Mouse (Mus musculus) intestine, embryonic 15.5 days (tissue): ENCODE measurements at regions not wholly inside any gene's neighbourhood (a gene's known extent, or its start where the extent isn't known, plus 50 kb on each side); places are given as distances from the start of the nearest gene placed in this dataset.

Source experiments
- ATAC-seq: fragments of 200-750 bp; cut with Nextera tagmentation; 2 replicates; pipeline ENCODE4 v1.8.0; 2017; ENCODE audit warnings: moderate TSS enrichment, moderate library complexity
- H3K27ac ChIP-seq: fragments of 300-500 bp; sonication (generic); 2 replicates; pipeline ENCODE4 v1.5.1; 2015; ENCODE audit warnings: mild to moderate bottlenecking, inconsistent platforms
- H3K27me3 ChIP-seq: fragments of 300-500 bp; sonication (generic); replicated peaks from 2 replicates; pipeline ENCODE4 v1.6.1; 2015; ENCODE audit warnings: inconsistent platforms
- H3K36me3 ChIP-seq: fragments of 300-500 bp; sonication (generic); 2 replicates; pipeline ENCODE4 v1.6.1; 2015; ENCODE audit warnings: inconsistent platforms
- H3K4me1 ChIP-seq: fragments of 300-500 bp; sonication (generic); replicated peaks from 2 replicates; pipeline ENCODE4 v1.6.1; 2015; ENCODE audit warnings: inconsistent platforms
- H3K4me2 ChIP-seq: fragments of 300-500 bp; sonication (generic); replicated peaks from 2 replicates; pipeline ENCODE4 v1.6.1; 2015; ENCODE audit warnings: mild to moderate bottlenecking, inconsistent platforms
- H3K4me3 ChIP-seq: fragments of 300-500 bp; sonication (generic); replicated peaks from 2 replicates; pipeline ENCODE4 v1.5.1; 2015; ENCODE audit warnings: inconsistent platforms
- H3K9ac ChIP-seq: fragments of 300-500 bp; sonication (generic); 2 replicates; pipeline ENCODE4 v1.6.1; 2015; ENCODE audit warnings: inconsistent platforms
- H3K9me3 ChIP-seq: fragments of 300-500 bp; sonication (generic); 2 replicates; pipeline ENCODE4 v1.6.1; 2016; ENCODE audit warnings: inconsistent platforms
- WGBS: fragments of 180-500 bp; shearing (Covaris S2); methylation state at CpG from one replicate; pipeline ENCODE4 v1.1.7; 2015; 5-methylcytosine and 5-hydroxymethylcytosine counted together

DNA sequence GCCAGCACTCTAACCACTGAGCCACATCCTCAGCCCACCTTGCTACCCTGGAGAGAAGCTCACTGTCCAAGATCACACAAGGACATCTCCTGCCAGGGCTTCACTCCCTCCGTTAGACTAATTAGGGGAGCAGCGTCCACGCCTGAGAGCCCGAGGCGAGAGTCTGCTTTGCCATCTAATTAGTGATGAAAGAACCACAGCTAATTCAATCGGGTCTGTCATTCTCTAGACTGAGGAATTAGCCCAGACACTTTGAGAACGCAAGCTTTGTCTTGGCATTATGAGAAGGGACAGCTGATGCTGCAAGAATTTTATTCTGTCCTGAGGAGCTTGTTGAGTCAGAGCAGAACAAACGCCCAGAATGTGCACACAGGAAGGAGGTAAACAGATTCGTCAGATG lies 200.5 kb upstream of the Zc3h12c start:
- ATAC-seq = no peak
- Histone ChIP-seq H3K36me3 (no peaks in the 10 kb centered on the region), H3K9ac (no peak overlapping the region)

GRCm38 (mm10) chr9:52368080-52368479 lies 199.7 kb upstream of the Zc3h12c start:
- no peak overlapping the region for H3K4me3 ChIP-seq
- H3K9ac ChIP-seq = no peak overlapping the region
- no peak for ATAC-seq
- H3K4me2 ChIP-seq = no peak overlapping the region
- H3K27me3 ChIP-seq = no peaks in the 10 kb centered on the region
- H3K9me3 ChIP-seq = no peaks in the 10 kb centered on the region
- WGBS = 71% methylated on average over 3 of the region's 3 CpGs
- H3K4me1 ChIP-seq = no peaks in the 10 kb centered on the region
- H3K27ac ChIP-seq = no peak overlapping the region
- H3K36me3 ChIP-seq = no peaks in the 10 kb centered on the region

More for the DNA sequence above, 200.5 kb upstream of the Zc3h12c start:
- no peak overlapping the region for H3K4me2 ChIP-seq
- no peak overlapping the region for H3K4me3 ChIP-seq
- H3K9me3 ChIP-seq = no peaks in the 10 kb centered on the region
- H3K4me1 ChIP-seq = no peaks in the 10 kb centered on the region
- no peaks in the 10 kb centered on the region for H3K27me3 ChIP-seq
- 66% methylated on average over 9 of the region's 9 CpGs for WGBS
- no peak overlapping the region for H3K27ac ChIP-seq

DNA sequence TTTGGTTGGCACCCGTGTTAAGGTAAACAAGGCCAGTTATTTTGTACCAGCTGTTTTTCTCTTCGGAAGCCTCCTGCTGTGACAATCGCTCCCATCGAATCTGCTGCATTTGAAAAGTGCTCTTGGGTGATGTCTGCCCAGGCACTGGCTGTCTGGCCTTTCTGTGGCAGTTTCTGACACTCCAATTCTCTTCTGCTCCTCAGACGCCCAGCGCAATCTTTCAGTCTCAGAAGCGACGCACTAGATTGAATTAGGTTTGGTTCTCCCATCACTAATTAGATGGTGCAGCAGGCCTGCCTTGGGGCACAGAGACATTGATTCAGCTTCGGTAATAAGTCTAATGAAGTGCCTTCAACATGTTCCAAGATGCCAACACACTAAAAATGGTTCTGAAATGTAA lies 197.7 kb upstream of the Zc3h12c start:
- Histone ChIP-seq H3K4me1 (no peaks in the 10 kb centered on the region), H3K36me3 (no peaks in the 10 kb centered on the region), H3K27me3 (no peaks in the 10 kb centered on the region), H3K4me3 (no peak overlapping the region), H3K9me3 (no peaks in the 10 kb centered on the region), H3K27ac (no peak overlapping the region), H3K4me2 (no peak overlapping the region), H3K9ac (no peak overlapping the region)
- WGBS = 63% methylated on average over 9 of the region's 9 CpGs
- ATAC-seq = no peak

DNA sequence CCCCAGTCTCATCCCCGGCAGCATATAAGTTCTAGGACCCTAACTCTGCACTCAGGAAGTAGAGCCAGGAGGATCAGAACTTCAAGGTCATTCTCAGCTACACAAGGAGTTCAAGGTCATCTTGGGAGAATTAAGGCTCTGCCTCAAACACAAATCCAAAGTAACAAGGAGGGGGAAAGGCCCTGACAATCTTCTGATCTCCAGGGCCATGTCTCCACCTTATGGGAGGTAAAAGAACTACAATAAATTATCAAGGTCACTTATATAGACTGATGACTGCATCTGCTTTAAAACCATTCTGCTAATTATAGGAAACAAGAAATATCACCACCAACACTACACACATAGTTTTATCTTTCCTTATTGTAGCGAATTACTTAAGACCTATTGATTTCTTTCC lies 193.2 kb upstream of the Zc3h12c start:
- H3K27me3 ChIP-seq = no peaks in the 10 kb centered on the region
- H3K36me3 ChIP-seq = no peaks in the 10 kb centered on the region
- H3K4me1 ChIP-seq = no peaks in the 10 kb centered on the region
- H3K27ac ChIP-seq = no peak overlapping the region
- no peak overlapping the region for H3K9ac ChIP-seq
- H3K4me3 ChIP-seq = no peak overlapping the region
- H3K4me2 ChIP-seq = no peak overlapping the region
- WGBS = 80% methylated on average over 2 of the region's 2 CpGs
- ATAC-seq = no peak
- no peaks in the 10 kb centered on the region for H3K9me3 ChIP-seq

DNA sequence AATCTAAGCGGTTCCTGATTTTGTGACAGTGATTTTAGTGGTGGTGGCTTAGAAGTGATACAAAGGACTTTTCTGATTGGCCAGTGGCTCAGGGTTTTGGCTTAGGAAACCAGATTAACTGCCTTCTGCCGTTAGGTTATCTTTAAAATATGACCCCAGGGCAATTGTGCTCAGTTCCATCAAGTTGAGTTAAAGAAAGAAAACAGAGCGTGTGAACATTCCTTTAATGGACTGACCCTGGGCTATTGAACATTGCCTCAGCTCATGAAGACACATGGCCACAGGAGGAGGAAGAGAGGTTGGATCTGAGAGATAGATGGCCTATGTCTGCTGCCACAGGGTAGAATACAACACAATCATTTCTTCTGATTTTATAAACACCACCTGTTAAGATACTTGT lies 191.0 kb upstream of the Zc3h12c start:
- Histone ChIP-seq H3K4me3 (no peak overlapping the region), H3K9ac (no peak overlapping the region), H3K4me2 (no peak overlapping the region), H3K4me1 (no peaks in the 10 kb centered on the region), H3K9me3 (no peaks in the 10 kb centered on the region), H3K27ac (no peak overlapping the region), H3K36me3 (no peaks in the 10 kb centered on the region), H3K27me3 (no peaks in the 10 kb centered on the region)
- no peak for ATAC-seq
- 57% methylated on average over 3 of the region's 3 CpGs for WGBS

DNA sequence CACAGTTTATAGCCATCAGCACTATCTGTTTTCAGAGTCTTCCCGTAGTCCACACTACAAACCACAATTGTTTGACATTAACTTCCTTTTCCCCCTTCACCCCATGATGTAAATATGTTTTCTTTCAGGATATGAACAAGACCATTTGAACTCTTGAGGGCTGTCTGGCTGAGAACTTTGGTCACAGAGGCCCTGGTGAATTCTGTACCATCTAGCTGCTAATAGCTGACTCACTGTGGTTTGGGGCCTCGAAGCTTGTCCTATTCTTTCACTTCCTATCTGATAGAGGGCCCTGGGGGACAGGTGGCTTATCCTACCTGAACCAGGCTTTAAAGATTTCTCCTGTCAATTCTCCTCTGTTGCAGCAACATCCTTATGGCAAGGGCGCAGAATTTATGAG lies 188.2 kb upstream of the Zc3h12c start:
- H3K36me3 ChIP-seq = no peaks in the 10 kb centered on the region
- H3K9ac ChIP-seq = no peak overlapping the region
- no peak for ATAC-seq
- H3K4me3 ChIP-seq = no peak overlapping the region
- WGBS = 60% methylated on average over 3 of the region's 3 CpGs
- no peak overlapping the region for H3K4me2 ChIP-seq
- no peak overlapping the region for H3K27ac ChIP-seq
- no peaks in the 10 kb centered on the region for H3K9me3 ChIP-seq
- no peaks in the 10 kb centered on the region for H3K27me3 ChIP-seq
- H3K4me1 ChIP-seq = no peaks in the 10 kb centered on the region

- Histone ChIP-seq H3K4me3 (no peak overlapping the region), H3K9me3 (no peaks in the 10 kb centered on the region), H3K27me3 (no peaks in the 10 kb centered on the region), H3K4me2 (no peak overlapping the region), H3K9ac (no peak overlapping the region), H3K4me1 (no peaks in the 10 kb centered on the region), H3K27ac (no peak overlapping the region), H3K36me3 (no peaks in the 10 kb centered on the region)
- ATAC-seq = no peak
- 63% methylated on average over 10 of the region's 10 CpGs for WGBS
These were observed 187.0 kb upstream of the Zc3h12c start for GRCm38 (mm10) chr9:52355187-52355982.

DNA sequence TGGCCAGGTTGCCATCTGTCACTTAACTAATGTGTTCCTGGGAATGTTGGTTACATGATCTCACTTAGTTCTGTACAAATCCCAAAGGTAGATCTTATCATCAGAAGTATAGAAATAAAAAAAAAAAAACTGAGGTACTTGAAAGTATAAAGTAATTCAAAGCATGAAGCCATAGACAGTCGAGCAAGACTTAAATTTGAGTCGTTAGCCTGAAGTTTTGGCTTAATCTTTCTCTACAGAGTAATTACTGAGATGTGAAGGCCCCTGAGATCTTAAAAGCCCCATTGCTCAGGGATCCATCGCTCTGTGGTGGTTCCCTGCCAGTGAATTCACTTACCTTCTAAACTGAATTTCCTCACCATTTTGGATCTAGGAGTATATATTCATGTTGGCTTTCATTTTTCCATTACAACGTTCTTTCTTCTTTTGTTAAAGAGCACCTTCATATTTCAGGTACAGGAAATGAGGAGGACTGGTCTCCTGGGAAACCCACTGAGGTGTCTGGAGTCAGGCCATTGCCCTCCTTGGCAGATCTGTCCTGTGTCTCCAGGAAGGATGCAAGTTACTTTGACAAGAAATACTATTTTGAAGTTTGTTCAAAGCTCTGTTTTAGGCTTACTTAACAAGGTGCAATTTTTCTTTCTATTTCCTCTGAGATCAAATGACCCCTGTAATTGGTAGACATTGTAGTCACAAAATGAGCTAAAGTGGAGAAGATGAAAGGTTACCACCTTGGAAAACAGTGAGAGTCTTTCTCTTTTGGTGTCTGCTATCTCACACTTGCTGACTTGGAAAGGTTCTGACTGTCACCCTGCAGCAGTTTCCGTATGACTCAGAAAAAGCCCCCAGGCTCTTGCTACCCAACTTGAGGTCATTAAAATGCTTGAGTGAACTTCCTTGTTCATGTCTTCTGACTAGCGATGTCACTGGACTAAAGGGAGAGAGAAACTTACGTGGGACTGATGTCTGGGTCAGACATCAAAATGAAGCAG lies 180.5 kb upstream of the Zc3h12c start:
- H3K9ac ChIP-seq = no peak overlapping the region
- no peak overlapping the region for H3K27ac ChIP-seq
- no peak overlapping the region for H3K4me2 ChIP-seq
- WGBS = 77% methylated on average over 7 of the region's 7 CpGs
- ATAC-seq = no peak
- no peaks in the 10 kb centered on the region for H3K27me3 ChIP-seq
- no peaks in the 10 kb centered on the region for H3K4me1 ChIP-seq
- no peak overlapping the region for H3K4me3 ChIP-seq
- no peaks in the 10 kb centered on the region for H3K9me3 ChIP-seq
- no peaks in the 10 kb centered on the region for H3K36me3 ChIP-seq

DNA sequence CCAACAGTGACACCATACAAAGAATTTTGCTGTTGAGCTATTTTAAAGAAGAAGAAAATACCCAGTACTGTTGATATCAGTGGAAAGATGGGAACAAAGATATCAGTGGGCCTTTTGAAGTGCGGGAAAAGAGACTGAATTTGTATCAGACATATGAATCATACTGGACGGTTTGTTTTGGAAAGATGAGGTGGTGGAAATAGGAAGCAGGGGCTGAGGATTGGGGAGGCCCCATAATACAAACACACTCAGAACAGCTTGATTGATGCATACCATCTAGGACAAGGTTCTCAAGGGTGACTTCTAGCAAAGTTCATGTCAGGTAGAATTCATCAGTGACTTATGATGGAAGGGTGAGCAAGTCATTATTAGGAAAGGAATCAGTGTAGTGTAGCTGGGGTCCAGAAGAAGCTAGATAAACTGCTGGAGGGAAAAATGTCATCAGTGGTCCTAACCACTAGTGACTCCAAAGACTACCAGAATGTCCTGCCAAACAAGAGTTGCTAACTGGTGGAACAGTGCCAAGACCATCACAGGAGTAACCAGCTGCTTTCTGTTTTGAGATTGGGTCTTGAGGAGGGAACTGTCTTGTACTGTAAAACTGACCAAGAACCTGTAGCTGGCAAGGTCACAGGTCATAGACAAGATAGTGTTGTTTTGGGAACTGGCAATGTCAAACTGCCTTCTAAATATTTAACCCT lies 176.0 kb upstream of the Zc3h12c start:
- no peak for ATAC-seq

GRCm38 (mm10) chr9:52341029-52341428 lies 172.7 kb upstream of the Zc3h12c start:
- Histone ChIP-seq H3K4me3 (no peak overlapping the region), H3K27ac (no peak overlapping the region), H3K4me1 (no peaks in the 10 kb centered on the region), H3K4me2 (no peak overlapping the region), H3K36me3 (no peaks in the 10 kb centered on the region), H3K9ac (no peak overlapping the region), H3K27me3 (no peaks in the 10 kb centered on the region), H3K9me3 (no peaks in the 10 kb centered on the region)
- 67% methylated on average over 2 of the region's 2 CpGs for WGBS
- ATAC-seq = no peak

More for the DNA sequence above, 176.0 kb upstream of the Zc3h12c start:
- Histone ChIP-seq H3K36me3 (no peaks in the 10 kb centered on the region), H3K9me3 (no peaks in the 10 kb centered on the region), H3K4me2 (no peak overlapping the region), H3K27me3 (no peaks in the 10 kb centered on the region), H3K9ac (no peak overlapping the region), H3K27ac (no peak overlapping the region), H3K4me1 (no peaks in the 10 kb centered on the region), H3K4me3 (no peak overlapping the region)
- 46% methylated on average over 2 of the region's 2 CpGs for WGBS

DNA sequence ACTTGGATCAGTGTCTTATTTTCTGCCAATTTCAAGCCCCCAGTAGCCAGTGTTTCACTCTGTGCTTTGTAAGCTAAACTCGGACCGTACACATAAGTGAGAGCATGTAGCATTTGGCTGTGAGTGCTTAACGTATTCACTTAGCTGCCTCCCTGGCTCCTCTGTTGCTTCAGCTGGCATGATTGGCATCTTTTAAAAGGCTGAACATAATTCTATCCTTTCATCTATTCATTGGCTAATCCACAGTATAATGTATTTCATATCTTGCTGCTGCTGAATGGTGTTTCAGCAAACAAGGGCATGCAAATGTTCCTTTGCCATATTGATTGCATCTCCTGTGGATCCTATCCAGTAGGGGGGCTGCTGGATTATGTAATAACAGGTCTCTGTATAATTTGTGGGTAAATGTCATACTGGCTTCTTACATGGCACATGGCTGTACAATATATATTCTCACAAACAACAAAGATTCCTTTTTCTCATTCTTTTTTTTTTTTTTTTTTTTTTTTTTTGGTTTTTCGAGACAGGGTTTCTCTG lies 169.5 kb upstream of the Zc3h12c start:
- H3K27ac ChIP-seq = no peak overlapping the region
- no peak for ATAC-seq
- H3K9me3 ChIP-seq = no peaks in the 10 kb centered on the region
- H3K4me1 ChIP-seq = no peaks in the 10 kb centered on the region
- H3K36me3 ChIP-seq = no peaks in the 10 kb centered on the region
- no peak overlapping the region for H3K4me2 ChIP-seq
- 84% methylated on average over 4 of the region's 4 CpGs for WGBS
- H3K4me3 ChIP-seq = no peak overlapping the region
- no peak overlapping the region for H3K9ac ChIP-seq
- no peaks in the 10 kb centered on the region for H3K27me3 ChIP-seq

- H3K4me1 ChIP-seq = no peaks in the 10 kb centered on the region
These were observed 166.4 kb upstream of the Zc3h12c start for GRCm38 (mm10) chr9:52334767-52335166.

More at GRCm38 (mm10) chr9:52334767-52335166, 166.4 kb upstream of the Zc3h12c start:
- Histone ChIP-seq H3K9me3 (no peaks in the 10 kb centered on the region), H3K27ac (no peak overlapping the region), H3K36me3 (no peaks in the 10 kb centered on the region), H3K27me3 (no peaks in the 10 kb centered on the region), H3K4me2 (no peak overlapping the region), H3K9ac (no peak overlapping the region), H3K4me3 (no peak overlapping the region)
- ATAC-seq = no peak
- WGBS = 92% methylated on average over 3 of the region's 3 CpGs
